Mouse (Mus musculus) stomach, postnatal 0 days (tissue): ENCODE measurements around the gene Slc4a10.

Experiments
- CTCF ChIP-seq: IDR thresholded peaks from 2 replicates; pipeline ENCODE4 v1.5.1; 2016; ENCODE audit warnings: antibody characterized with exemption, low read depth, mild to moderate bottlenecking, moderate library complexity
- EP300 ChIP-seq: optimal IDR thresholded peaks from 2 replicates; pipeline ENCODE3; 2016; ENCODE audit warnings: antibody characterized with exemption

GRCm38 (mm10) chr2:62334397-62335243 is 288.4 kb downstream of the Slc4a10 start:
- TF ChIP-seq CTCF, result no peak
- no peak for TF ChIP-seq EP300
